Mouse (Mus musculus) gastrocnemius, adult 18-20 months (tissue): ENCODE measurements around the gene Idi2. TPM values are rescaled to one million over a fixed set of nuclear protein-coding genes. Genes with fewer than 3 reads are reported as not detected.
"Not testable (repeated sequence)": the region's sequence is repeated elsewhere in the genome, so short reads cannot be mapped to it uniquely, and the experiment has no call there.

Source experiments
- DNase-seq: peaks from one replicate; pipeline ENCODE4 v3.0.0; 2021; ENCODE audit warnings: low spot score
- long read RNA-seq, 2 experiments: library from polyadenylated mRNA; stranded (forward); transcript quantifications; one replicate each; pipeline ENCODE4 v2.0.0; 2021
- total RNA-seq, 2 experiments: library from RNA; stranded (reverse); gene quantifications; 2 replicates each; pipeline ENCODE4 v1.2.3; 2021

Gene Idi2
- total RNA-seq = not detected
- long read RNA-seq, experiment 1 = 0 reads
- long read RNA-seq, experiment 2 = 0 reads

GRCm38 (mm10) chr13:8952563-8952962, at the start of gene Idi2:
Idi2 (plus strand) TSS chr13:8952863.
- not testable (repeated sequence) for DNase-seq

DNA sequence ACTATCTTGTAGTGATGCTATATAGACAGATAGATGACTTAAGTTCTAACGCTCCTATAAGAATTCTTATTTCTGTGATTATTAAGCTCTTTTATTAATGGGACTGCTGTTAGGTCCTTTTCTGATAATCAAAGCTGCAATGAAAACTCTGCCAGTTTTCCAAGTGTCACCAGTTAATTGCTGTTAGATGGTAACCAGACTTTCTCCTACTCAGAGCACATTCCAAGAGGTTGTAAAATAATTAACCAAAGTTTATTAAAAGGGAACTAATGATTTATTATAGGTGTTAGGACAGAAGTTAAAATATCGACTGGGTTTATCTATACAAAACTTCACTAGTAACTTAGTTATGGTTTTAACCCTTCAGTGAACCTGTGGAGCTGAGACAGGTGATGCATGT, 46.7 kb upstream of the Idi2 start:
- DNase-seq = not testable (repeated sequence)

DNA sequence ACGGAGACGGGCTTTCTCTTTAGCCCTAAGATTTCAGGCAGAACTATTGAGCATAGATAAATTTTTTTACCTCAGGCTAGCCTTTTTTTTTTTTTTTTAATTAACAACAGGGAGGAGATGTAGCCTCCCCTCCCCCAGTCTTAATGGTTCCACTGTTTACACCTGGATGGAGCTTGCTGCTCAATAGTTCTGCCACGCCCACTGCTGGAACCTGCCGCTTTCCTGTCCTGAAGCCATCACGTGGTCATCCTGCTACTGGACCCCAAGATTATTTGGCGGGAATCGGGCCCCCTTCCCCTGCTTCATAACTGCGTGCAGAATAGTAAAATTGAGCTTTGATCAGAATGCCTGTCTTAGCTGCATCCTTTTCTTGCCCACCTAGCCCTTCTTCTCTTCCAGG, 38.8 kb upstream of the Idi2 start:
- not testable (repeated sequence) for DNase-seq

GRCm38 (mm10) chr13:8933499-8933898, 19.2 kb upstream of the Idi2 start:
- DNase-seq = no peak

DNA sequence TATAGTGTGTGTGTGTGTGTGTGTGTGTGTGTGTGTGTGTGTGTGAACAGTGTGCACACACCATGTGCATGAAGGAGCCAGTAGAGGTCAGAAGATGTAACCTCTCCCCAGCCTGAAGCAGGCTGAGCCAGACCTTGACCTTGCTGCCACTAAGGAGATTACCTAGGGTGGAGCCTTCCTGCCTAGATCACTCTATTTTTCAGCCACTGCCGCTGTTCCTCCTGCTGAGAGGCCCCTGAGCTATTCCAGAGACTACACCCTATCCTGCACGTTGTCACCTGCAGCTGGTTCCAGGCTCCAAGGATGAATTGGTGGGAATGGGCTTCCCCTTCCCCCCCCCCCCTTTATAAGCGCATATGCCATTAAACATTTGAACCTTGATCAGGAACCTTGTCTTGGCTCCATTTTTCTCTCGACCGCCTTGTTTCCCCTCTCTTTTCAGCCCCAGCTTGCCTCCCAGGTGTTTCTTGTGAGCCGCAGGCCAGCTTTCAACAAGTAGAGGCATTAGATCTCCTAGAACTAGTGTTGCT, 15.0 kb upstream of the Idi2 start:
- DNase-seq = not testable (repeated sequence)

DNA sequence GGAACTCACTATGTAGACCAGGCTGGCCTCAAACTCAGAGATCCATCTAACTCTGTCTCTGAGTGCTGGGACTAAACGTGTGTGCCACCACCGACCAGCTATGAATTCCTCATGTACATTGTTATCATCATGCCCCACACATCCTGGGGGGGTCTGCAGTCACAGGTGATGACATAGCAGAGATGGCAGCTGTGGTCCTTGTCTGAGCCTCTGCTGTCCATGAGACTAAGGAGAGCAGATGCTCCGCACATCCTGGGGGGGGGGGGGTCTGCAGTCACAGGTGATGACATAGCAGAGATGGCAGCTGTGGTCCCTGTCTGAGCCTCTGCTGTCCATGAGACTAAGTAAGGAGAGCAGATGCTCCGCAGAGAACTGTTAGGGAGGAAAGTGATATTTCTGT, 11.6 kb upstream of the Idi2 start:
- not testable (repeated sequence) for DNase-seq

DNA sequence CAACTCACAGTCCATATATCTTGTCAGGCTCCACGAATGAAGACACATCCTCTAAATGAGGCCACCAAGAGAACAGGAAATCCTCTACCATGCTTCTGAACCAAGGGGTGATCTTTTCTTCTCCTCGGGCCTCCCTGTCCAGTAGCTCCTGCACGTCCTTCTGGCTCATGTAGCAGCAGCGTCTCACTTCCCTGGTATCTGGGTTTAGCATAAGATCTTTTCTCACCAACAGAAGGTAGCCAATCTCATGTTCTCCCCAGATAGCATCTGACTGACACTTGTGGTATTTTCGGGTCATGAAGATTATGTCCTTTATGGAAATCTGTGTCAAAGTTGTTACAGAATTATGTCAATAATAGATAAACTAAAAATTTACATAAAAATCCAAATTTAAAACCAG, 11.0 kb upstream of the Idi2 start:
- DNase-seq = not testable (repeated sequence)

DNA sequence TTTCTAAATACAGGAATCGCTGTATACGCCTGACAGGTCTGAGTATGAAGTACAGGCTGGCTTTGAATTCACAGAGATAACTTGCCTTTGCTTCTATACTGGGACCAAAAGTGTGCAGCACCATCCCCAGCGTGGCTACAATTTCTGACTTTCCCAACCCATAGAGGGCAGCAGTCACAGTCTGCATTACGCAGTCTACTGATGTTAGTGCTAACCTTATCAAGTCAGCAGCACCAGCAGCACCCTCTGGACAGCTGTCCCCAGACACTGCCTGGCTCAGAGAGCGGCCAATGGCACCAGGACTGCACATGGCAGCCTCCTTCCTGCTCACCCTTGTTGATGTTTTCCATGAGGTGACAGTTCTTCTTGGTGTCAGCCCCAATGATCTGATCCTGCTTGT, 8.8 kb upstream of the Idi2 start:
- not testable (repeated sequence) for DNase-seq

DNA sequence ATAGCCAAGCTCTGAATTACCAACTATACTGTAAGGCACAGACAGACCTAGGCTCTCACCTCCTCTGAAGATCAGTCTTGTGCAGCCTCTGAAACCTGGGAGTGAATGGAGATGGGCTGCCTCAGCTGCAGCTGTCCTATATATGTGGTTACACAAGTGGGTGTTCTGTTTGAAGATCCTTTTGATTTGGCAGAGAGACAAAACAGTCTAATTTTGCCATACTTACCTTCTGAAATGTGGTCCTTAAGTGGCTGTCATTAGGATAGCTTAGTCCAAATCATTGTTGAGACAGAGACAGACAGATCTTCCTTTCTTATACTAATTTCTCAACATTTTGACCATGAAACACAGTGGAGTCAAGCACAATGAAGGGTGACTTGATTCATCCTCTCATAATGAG, 4.5 kb upstream of the Idi2 start, which contains the start of gene Gm9745:
Gene Gm9745, minus strand, starts transcription at position 101 of the 400 bp plus-strand sequence.
- DNase-seq = not testable (repeated sequence)

DNA sequence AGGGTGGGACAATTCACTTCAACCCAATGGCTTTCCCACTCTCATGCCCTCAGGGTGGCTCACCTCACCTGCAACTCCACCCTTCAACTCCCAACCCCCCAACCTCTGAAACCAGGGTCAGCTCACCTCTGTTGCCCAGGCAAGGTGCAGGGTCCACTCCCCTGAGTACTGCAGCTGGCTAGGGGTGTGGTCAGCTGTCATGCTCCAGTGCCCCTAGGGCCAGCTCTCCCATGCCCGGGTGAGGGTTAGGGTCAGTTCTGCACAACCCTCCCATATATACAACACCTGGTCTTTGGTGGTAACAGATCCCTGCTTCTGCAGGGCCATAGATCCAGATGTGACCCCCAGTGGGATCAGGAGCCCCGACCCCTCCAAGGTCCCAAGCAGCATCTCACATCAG, 2.5 kb downstream of the Idi2 start:
- DNase-seq = not testable (repeated sequence)

DNA sequence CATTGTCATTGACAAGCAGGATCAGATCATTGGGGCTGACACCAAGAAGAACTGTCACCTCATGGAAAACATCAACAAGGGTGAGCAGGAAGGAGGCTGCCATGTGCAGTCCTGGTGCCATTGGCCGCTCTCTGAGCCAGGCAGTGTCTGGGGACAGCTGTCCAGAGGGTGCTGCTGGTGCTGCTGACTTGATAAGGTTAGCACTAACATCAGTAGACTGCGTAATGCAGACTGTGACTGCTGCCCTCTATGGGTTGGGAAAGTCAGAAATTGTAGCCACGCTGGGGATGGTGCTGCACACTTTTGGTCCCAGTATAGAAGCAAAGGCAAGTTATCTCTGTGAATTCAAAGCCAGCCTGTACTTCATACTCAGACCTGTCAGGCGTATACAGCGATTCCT, 4.2 kb downstream of the Idi2 start:
- DNase-seq = not testable (repeated sequence)

DNA sequence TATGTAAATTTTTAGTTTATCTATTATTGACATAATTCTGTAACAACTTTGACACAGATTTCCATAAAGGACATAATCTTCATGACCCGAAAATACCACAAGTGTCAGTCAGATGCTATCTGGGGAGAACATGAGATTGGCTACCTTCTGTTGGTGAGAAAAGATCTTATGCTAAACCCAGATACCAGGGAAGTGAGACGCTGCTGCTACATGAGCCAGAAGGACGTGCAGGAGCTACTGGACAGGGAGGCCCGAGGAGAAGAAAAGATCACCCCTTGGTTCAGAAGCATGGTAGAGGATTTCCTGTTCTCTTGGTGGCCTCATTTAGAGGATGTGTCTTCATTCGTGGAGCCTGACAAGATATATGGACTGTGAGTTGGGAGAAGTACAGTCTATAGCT, 6.4 kb downstream of the Idi2 start:
- not testable (repeated sequence) for DNase-seq

GRCm38 (mm10) chr13:8959554-8959953, 6.9 kb downstream of the Idi2 start:
- not testable (repeated sequence) for DNase-seq

DNA sequence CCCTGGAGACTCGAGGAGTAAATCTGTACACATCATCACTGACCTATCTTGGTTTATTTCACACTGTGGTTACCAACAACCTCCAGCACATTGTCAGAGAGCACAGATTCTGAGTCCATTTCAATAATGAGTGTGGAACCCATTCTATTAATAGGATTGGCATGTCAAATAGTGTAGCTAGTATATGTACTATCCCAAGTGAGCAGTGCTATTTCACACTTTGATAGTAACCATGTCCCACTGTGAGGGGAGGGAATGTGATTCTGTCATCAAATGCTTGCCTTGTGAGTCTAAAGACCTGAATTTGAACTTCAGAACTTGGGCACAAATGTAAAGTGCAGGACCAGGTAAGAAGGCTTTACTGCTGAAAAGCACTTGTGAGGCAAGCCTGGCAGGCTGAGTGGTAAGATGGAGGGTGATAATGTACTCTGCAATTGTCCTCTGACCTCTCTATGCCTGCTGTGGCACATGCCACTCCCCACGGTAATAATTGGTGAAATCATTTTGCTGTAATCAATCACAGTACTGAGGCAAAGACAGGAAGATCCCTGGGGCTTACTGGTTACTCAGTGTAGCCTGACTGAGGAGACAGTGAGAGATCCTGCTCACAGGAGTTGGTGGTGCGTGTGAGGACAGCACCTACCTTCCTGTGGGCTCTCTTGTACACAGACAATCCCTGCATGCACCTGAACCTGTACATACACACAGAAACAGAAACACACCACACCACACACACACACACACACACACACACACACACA, 8.6 kb downstream of the Idi2 start:
- not testable (repeated sequence) for DNase-seq

GRCm38 (mm10) chr13:8962266-8962665, 9.6 kb downstream of the Idi2 start:
- DNase-seq = not testable (repeated sequence)

- no peak for DNase-seq
These were observed 12.6 kb downstream of the Idi2 start for GRCm38 (mm10) chr13:8965224-8965623.

DNA sequence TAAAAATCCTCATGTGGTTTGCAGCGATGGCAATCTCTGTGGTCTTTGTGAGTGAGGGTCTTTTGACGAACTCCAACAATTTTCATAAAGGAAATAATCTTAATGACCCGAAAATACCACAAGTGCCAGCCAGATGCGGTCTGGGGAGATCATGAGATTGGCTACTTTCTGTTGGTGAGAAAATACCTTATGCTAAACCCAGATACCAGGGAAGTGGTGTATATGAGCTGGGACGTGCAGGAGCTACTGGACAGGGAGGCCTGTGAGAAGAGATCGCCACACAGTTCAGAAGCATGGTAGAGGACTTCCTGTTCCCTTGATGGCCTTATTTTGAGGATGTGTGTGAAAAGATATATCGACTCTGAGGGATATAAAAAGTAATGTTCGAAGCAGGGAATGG, 15.1 kb downstream of the Idi2 start:
- no peak for DNase-seq

GRCm38 (mm10) chr13:8972369-8972768, 19.7 kb downstream of the Idi2 start:
- no peak for DNase-seq

DNA sequence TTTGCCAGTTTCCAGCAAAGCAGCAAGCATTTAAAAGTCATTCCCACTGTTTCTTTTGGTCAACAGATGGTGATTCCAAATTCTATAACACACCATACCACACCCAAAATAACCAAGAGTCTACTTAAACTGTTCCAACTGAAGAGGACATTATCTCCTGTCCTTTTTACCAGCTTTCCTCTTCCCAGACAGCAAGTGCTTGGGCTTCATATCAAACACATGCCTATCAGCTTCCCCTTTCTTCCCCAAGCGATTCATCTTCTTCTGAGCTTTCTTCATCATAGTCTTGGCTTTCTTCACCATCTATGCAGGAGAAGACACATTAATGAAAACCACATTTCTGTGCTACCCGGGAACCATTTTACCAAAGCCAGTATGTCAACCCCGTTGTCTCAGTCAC, 20.3 kb downstream of the Idi2 start:
- no peak for DNase-seq

- no peak for DNase-seq
These were observed 39.6 kb downstream of the Idi2 start for GRCm38 (mm10) chr13:8992231-8992630.

DNA sequence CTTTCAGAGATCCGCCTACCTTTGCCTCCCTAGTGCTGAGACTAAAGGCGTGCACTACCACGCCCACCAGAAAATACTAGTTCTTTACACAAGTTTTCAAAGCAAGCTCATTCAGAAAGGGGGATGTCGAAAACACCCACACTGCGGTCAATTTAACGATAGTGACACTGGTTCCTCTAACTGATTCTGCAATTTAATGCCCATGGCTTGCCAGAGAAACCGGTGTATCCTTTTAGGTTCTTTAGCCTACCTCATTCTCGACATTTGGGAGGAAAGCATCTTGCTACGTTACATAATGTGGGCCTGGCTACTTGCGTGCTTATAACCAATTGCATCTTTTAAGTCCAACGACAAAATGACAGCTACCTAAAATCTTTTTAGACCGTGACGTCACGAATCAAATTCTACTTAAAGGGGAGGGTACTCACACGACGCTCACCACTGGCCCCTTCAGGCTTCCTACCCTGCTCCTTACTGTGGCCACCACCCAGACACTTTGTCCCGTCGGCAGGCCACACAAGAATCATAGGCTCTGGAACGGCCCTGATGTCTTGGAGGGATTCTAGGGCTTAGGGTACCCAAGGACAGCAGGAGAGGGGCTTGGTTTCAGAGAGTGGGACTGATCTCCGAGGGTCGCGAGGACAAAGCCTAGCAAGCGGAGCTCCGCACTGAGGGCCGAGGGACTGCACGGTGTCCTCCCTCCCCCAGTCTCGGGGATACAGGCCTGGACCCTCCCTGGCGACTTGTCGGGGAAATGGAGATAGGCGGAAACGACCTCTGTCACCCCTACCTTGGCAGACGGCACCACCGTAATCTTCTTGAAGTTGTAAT, 42.7 kb downstream of the Idi2 start:
- no peak for DNase-seq
